Mouse (Mus musculus) heart, adult 8-10 months (tissue): Measurements from ENCODE around the gene Kcna6. TPM values are rescaled to one million over a fixed set of nuclear protein-coding genes. Genes with fewer than 3 reads are reported as not detected.

Experiments used
- DNase-seq: peaks from one replicate; pipeline ENCODE4 v3.0.0; 2022; ENCODE audit warnings: low spot score
- total RNA-seq, 4 experiments: library from RNA; stranded (reverse); gene quantifications; 2 replicates each; pipeline ENCODE4 v1.2.4; 2022

The Kcna6 gene
- 1 to 10 TPM in 2 of 4 experiments, under 1 TPM in 2; 0.72 to 1.2 (median 0.95) TPM for total RNA-seq

GRCm38 (mm10) chr6:126740211-126741142 lies at the start of gene Kcna6:
TSS of gene Kcna6 (minus strand) at chr6:126740674.
- no peak for DNase-seq

DNA sequence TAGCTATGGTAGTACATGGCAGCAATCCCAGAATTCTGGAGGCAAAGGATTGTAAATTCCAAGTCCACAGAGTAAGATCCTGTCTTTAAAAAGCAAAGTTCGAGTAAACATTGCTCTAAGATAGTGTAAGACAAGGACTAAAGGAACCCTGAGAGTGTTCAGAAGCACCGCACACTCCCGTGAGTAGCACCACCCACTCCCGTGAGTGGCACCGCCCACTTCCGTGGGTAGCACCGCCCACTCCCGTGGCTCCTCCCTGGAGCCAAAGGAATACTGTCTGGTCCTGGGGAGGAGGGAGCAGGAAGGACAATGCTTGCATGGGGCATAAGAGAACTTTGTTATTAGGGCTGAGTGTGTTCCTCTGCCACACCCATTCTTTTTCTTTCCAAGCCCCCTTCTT lies 48.4 kb upstream of the Kcna6 start:
- no peak for DNase-seq

DNA sequence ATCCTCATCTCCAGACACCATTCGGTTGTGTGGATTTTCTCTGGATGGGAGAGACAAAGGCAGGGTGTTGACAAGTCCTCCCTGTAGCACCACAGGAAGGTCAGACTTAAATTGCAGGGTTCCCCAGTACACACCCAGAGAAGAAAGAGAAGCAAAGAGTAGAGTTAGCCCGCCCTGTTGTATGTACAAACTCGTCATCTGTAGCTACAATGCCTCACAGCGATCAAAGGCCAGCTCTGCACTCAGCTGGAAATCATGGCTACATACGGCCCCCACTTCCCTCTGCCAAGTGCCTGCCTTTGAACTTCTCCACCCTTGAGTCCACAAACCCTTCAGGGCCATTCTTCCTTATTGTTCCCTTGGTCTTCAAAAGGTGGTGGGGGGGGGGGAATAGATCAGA lies 43.7 kb upstream of the Kcna6 start:
- no peak for DNase-seq

- no peak for DNase-seq
Observed at GRCm38 (mm10) chr6:126783651-126784066, 43.2 kb upstream of the Kcna6 start.

- DNase-seq = no peak
Observed at GRCm38 (mm10) chr6:126783056-126783455, 42.6 kb upstream of the Kcna6 start.

- DNase-seq = no peak
Observed at GRCm38 (mm10) chr6:126777889-126778288, 37.4 kb upstream of the Kcna6 start.

DNA sequence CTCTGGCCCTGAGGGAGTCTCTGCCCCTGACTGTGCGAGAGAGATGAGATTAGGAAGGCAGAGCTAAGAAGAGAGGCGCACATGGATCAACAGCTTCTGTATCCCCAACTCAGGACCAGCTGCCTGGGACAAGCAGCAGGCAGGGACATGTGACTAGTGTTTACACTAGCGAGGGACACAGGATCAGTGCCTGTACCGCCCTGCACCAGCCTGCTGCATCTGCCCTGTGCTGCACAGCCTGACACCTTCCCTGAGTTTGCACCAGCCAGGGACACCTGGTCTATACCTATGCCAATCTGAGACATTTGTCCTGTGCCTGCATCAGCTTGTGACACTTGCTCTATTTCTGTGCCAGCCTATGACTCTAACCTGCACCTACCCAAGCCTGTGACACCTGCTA lies 33.4 kb upstream of the Kcna6 start:
- DNase-seq = no peak

DNA sequence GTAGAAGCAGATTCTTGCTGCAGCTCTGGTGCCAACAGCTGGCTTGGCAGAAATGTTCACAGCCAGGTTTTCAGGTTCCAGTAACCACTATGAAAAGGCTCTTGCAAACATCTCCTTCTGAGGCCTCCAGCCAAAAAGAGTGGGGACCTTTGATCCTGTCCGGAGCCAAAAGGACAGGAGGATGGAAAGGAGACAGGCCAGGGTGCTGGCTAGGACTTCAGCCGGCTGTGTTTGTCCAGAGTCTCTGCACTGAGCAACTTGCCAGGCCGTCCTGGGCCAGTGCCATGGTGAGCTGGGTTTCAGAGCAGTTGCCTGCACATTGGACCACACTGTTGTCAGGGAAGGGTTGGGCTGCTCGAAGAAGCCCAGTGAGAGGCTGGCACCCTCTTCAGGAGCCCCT lies 31.9 kb upstream of the Kcna6 start:
- no peak for DNase-seq

GRCm38 (mm10) chr6:126770146-126770731 lies 29.8 kb upstream of the Kcna6 start:
- DNase-seq = no peak

- DNase-seq = no peak
Observed at GRCm38 (mm10) chr6:126768957-126769665, 28.6 kb upstream of the Kcna6 start.

DNA sequence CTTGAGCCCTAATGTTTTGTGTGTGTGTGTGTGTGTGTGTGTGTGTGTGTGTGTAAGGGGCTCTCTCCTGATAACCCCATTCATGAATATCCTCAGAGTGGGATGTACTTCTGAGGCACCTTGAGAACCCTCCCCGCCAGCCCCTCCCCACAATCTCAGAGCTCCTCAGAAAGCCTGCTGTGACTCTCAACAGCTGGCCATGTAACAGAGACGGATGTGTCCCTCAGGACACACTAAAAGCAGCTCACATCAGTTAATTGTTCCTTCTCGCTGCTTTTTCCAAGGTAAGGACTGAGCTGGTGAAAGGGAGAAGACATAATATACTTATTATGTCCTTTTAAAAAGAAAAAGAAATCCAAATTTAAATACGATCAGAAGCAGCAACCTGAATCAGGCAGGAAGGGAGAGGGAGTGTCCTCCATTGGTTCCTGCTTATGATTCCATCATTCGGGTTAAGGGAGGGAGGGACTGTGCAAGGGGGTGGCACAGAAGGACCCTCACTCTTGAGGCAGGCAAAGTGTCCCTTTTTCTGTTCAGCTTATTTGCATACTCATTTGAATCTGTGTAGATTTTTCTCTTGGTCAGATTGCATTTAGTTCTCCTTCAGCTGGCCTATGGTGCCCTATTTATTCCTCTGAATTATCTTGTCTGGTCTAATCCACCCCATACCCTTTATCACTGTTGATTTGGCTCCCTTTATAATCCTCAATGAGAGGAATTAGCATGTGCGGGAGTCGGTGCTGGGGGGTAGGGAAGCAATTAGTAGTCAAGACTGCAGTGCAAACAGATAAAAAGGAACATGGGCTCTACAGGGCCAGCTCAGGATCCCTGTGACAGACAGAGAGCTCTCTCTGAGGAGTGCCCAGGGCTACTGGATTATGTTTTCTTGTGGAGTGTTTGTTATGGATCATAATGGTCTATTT lies 27.4 kb upstream of the Kcna6 start:
- DNase-seq = no peak

GRCm38 (mm10) chr6:126766552-126766951 lies 26.1 kb upstream of the Kcna6 start:
- DNase-seq = no peak

GRCm38 (mm10) chr6:126764563-126765091 lies 24.2 kb upstream of the Kcna6 start:
- DNase-seq = no peak

DNA sequence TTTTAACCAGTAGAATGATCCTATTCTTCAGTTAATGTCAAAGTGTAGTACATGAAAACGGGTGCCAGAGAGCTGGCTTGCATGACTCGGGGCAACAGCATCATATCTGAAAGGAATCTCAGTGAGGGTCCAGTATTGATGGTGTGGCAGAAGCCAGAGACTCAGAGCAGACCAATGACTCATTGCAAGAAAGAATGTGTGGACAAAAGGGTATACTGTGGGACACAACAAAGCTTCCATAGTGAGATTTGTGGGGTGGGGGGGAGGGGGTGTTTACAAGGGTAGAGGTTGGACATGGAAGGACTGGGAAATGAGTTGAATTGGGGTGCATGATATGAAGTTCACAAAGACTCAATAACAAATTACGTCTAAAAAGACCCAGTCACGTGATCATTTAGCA lies 20.9 kb upstream of the Kcna6 start:
- no peak for DNase-seq

- DNase-seq = no peak
Observed at GRCm38 (mm10) chr6:126755729-126756411, 15.4 kb upstream of the Kcna6 start.

- DNase-seq = no peak
Observed at GRCm38 (mm10) chr6:126752520-126752919, 12.0 kb upstream of the Kcna6 start.

DNA sequence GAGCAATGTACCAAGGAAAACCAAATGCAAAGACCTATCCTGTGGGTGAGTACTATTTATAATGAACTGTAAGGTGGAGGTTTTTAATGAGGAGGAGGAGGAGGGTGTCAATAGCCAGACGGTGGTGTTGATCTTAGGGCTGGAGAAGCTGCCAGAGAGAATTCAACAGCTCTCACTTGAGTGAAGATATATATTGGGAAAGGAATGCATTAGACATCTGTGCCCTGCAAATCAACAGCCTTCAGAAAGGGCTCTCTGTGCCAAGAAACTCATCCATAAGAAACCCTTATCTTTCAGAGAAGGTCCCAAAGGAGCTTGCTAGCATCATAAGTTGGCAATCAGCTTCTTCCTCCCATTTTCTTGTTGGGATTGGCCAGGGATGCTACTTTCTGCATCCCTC lies 5.4 kb upstream of the Kcna6 start:
- DNase-seq = no peak

- DNase-seq = no peak
Observed at GRCm38 (mm10) chr6:126742610-126743009, 2.1 kb upstream of the Kcna6 start.

DNA sequence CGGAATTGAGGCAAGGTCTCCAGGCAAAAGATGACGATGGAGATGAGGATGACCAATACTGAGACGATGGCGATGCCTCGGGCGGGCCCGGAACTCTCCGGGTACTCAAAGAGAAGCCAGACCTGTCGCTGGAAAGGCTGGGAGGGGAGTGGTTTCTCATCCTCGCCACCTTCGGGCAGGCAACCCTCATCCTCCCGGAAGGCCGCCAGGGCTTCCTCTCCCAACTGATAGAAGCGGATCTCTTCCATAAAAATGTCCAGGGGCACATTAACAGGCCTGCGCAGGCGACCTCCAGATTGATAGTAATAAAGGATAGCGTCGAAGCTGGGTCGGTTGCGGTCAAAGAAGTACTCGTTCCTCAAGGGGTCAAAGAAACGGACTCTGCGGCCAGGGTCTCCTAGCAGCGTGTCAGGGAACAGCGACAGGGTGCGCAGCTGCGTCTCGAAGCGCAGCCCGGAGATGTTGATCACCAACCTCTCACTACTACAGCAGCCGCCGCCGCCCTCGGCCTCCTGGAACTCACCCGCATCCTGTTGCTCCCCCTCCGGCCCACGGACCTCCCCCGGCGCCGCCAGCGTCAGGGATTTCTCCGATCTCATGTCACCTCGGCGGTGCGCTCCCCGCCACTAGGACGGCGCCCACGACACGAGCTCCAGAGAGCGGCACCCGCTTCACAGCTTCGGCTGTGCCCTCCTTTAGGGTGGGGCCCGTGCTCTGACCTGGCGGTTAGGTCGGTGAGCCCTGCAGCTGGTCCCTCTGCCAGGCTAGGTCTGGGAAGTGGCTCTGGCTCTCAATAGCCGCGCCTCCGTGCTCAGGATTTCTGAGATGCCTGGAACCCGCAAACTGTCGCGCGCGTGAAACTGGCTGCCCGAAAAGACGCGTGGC lies 906 bp downstream of the Kcna6 start:
- DNase-seq = no peak
